Mouse (Mus musculus): ENCODE results near the gene Hcn1. TPM values are rescaled to one million over a fixed set of nuclear protein-coding genes. Genes with fewer than 3 reads are reported as not detected.
"Not testable (repeated sequence)": the region's sequence is repeated elsewhere in the genome, so short reads cannot be mapped to it uniquely, and the experiment has no call there.

Hcn1 gene
- polyA plus RNA-seq, 1 experiment from 2014 or later = 0.02 TPM

GRCm38 (mm10) chr13:117999767-118000488 is 397.8 kb downstream of the Hcn1 start:
- Histone ChIP-seq H3K4me1 (no peaks in the 10 kb centered on the region), H3K27ac (no peak overlapping the region), H3K4me2 (no peak overlapping the region), H3K9me3 (replicated peaks) (no peaks in the 10 kb centered on the region), H3K9ac (no peak overlapping the region), H3K27me3 (replicated peaks) (no peaks in the 10 kb centered on the region), H3K36me3 (no peaks in the 10 kb centered on the region), H3K4me3 (no peak overlapping the region)
- 65% methylated on average over 2 of the region's 2 CpGs for WGBS (ENCODE audit: insufficient replicate concordance)
- ATAC-seq = no peak

DNA sequence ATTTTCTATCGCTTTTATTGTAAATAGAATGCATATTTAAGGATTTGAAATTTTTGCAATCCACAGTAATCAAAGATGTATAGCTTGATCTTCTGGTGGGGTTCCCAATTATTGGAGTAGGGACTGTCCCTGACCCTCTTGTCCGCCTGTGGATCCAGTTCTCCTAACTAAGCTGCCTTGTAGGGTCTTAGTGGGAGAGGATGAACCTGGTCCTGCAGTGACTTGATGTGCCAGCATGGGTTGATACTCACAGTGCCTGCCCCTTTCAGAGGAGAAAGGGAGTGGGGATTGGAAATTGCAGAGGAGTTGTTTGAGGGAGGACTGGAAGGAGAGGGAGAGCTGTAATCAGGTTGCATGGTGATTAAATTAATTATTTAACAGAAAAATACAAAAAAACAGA is 398.4 kb downstream of the Hcn1 start:
- ATAC-seq = no peak
- no peaks in the 10 kb centered on the region for H3K4me1 ChIP-seq
- H3K36me3 ChIP-seq = no peaks in the 10 kb centered on the region
- no peak overlapping the region for H3K4me2 ChIP-seq
- no peak overlapping the region for H3K9ac ChIP-seq
- H3K27me3 ChIP-seq (replicated peaks) = no peaks in the 10 kb centered on the region
- 54% methylated on average over 2 of the region's 2 CpGs for WGBS (ENCODE audit: insufficient replicate concordance)
- no peaks in the 10 kb centered on the region for H3K9me3 ChIP-seq (replicated peaks)
- H3K4me3 ChIP-seq = no peak overlapping the region
- no peak overlapping the region for H3K27ac ChIP-seq

DNA sequence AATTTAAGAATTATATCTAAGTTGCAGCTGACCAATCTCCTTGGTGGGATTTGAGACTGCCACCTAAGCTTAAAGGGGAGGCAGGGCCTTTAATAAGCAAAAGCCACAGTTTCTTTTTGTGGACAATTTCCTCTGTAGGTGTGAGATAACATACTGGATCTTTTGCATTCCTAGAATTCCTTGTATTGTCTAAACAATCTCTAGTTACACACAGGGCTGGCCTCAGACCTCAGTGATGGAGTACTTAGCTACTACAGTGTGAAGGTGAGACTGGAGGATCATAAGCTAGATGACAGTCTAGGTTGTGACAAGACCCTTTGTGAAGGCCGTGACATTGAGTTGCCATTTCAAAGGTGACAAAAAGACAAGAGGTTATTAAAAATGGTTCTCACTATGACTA is 419.1 kb downstream of the Hcn1 start:
- no peak overlapping the region for H3K4me2 ChIP-seq
- H3K9me3 ChIP-seq (replicated peaks) = no peaks in the 10 kb centered on the region
- no peaks in the 10 kb centered on the region for H3K27me3 ChIP-seq (replicated peaks)
- H3K36me3 ChIP-seq = no peaks in the 10 kb centered on the region
- no peak overlapping the region for H3K27ac ChIP-seq
- H3K4me3 ChIP-seq = no peak overlapping the region
- 58% methylated on average over 1 of the region's 1 CpGs for WGBS (ENCODE audit: insufficient replicate concordance)
- no peaks in the 10 kb centered on the region for H3K4me1 ChIP-seq
- H3K9ac ChIP-seq = no peak overlapping the region
- no peak for ATAC-seq

DNA sequence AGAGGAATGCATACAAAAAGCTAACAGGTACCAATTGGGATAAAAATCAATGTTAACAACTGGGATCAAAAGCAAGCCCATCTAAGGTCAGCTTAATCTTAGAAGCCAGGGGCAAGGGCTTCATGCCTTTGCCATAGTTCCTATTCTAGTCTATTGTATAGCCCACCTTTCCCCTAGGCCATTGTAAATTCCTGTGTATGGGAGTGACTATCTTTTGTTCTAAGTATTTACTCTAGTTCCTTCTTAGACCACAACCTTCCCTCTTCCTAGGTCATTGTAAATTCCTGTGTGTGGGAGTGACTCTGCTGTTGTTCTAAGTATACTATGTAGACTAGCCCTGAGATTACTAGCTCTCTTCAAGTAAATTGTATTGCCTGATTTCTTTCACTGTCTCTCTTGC is 420.8 kb downstream of the Hcn1 start:
- not testable (repeated sequence) for H3K4me2 ChIP-seq; H3K36me3 ChIP-seq; H3K27me3 ChIP-seq (replicated peaks); H3K9me3 ChIP-seq (replicated peaks); H3K27ac ChIP-seq; H3K9ac ChIP-seq; ATAC-seq; H3K4me1 ChIP-seq; H3K4me3 ChIP-seq

DNA sequence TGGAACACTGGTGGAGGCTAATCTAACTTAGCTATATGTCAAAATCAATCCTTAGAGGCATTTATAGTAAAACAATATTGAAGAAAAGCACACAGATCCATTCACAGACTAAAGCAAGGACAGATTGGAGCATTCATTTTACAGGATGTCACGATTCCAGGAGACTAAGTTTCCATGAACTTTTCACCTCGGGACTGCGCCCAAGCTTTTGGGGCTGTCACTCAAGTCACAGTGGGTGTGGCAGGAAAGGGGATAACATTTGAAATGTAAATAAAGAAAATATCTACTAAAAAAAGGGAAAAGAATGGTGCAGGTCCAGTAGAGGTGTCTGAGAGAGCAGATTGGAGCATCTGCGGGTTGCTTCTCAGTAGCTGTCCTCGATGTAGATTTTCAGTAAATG is 421.3 kb downstream of the Hcn1 start:
- ATAC-seq = no peak
- Histone ChIP-seq H3K9me3 (replicated peaks) (no peaks in the 10 kb centered on the region), H3K27me3 (replicated peaks) (no peaks in the 10 kb centered on the region), H3K4me2 (no peak overlapping the region), H3K36me3 (no peaks in the 10 kb centered on the region), H3K27ac (no peak overlapping the region), H3K4me1 (no peaks in the 10 kb centered on the region), H3K4me3 (no peak overlapping the region), H3K9ac (no peak overlapping the region)
- 76% methylated on average over 5 of the region's 5 CpGs for WGBS (ENCODE audit: insufficient replicate concordance)

- 60% methylated on average over 2 of the region's 2 CpGs for WGBS (ENCODE audit: insufficient replicate concordance)
Measured at GRCm38 (mm10) chr13:118026510-118026909, 424.4 kb downstream of the Hcn1 start.

GRCm38 (mm10) chr13:118027868-118028267 is 425.7 kb downstream of the Hcn1 start:
- no peaks in the 10 kb centered on the region for H3K9me3 ChIP-seq (replicated peaks)
- ATAC-seq = no peak
- WGBS (ENCODE audit: insufficient replicate concordance) = 47% methylated on average over 3 of the region's 3 CpGs

More at GRCm38 (mm10) chr13:118026510-118026909, 424.4 kb downstream of the Hcn1 start:
- no peak overlapping the region for H3K4me3 ChIP-seq
- H3K27me3 ChIP-seq (replicated peaks) = no peaks in the 10 kb centered on the region
- H3K4me1 ChIP-seq = no peaks in the 10 kb centered on the region
- H3K9me3 ChIP-seq (replicated peaks) = no peaks in the 10 kb centered on the region
- no peak for ATAC-seq
- H3K27ac ChIP-seq = no peak overlapping the region
- H3K36me3 ChIP-seq = no peaks in the 10 kb centered on the region
- H3K9ac ChIP-seq = no peak overlapping the region
- H3K4me2 ChIP-seq = no peak overlapping the region

DNA sequence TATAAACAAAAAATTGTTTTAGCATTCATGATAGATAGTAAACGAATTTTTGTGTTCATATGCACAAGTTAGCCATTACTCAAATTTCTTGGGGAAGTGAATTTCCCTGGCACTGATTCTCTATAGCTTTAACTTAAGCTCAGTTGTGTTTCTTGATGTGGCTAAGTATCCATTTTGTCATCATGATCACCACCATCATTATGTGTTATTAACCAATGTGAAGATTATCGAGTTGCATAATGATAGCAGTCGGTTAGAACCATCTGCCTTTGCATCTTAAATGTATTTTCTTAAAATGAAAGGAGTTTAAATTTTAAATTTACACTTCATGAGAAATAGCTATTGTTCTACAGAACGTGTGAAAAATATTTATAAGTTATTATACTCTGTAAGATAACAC is 426.5 kb downstream of the Hcn1 start:
- Histone ChIP-seq H3K36me3 (no peaks in the 10 kb centered on the region), H3K9ac (no peak overlapping the region), H3K4me3 (no peak overlapping the region), H3K27me3 (replicated peaks) (no peaks in the 10 kb centered on the region), H3K27ac (no peak overlapping the region), H3K4me1 (no peaks in the 10 kb centered on the region), H3K4me2 (no peak overlapping the region), H3K9me3 (replicated peaks) (no peaks in the 10 kb centered on the region)
- ATAC-seq = no peak
- 55% methylated on average over 4 of the region's 4 CpGs for WGBS (ENCODE audit: insufficient replicate concordance)

More at GRCm38 (mm10) chr13:118027868-118028267, 425.7 kb downstream of the Hcn1 start:
- H3K4me2 ChIP-seq = no peak overlapping the region
- no peak overlapping the region for H3K4me3 ChIP-seq
- H3K36me3 ChIP-seq = no peaks in the 10 kb centered on the region
- no peak overlapping the region for H3K9ac ChIP-seq
- no peaks in the 10 kb centered on the region for H3K4me1 ChIP-seq
- H3K27me3 ChIP-seq (replicated peaks) = no peaks in the 10 kb centered on the region
- no peak overlapping the region for H3K27ac ChIP-seq

DNA sequence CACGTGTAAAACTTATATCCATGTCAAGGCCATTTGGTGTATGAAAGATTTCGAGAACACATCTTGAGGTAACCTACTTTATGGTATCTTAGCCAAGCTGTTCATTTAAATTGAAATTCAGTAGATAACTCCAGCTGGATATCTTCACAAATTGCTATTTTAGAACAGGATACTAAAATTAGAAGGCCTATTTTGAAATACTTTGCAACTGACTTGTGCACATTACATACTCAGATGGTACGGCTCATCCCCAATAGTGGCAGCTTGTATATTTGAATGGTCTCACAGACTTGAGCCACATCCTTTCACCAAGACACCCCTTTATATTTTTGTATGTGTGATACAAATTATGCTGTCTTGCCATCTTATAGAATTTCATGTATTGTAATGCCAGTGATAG is 427.5 kb downstream of the Hcn1 start:
- WGBS (ENCODE audit: insufficient replicate concordance) = 50% methylated on average over 3 of the region's 3 CpGs
- no peak for ATAC-seq
- H3K9me3 ChIP-seq (replicated peaks) = no peaks in the 10 kb centered on the region
- H3K9ac ChIP-seq = no peak overlapping the region
- H3K36me3 ChIP-seq = no peaks in the 10 kb centered on the region
- H3K27ac ChIP-seq = no peak overlapping the region
- H3K4me1 ChIP-seq = no peaks in the 10 kb centered on the region
- no peak overlapping the region for H3K4me3 ChIP-seq
- H3K27me3 ChIP-seq (replicated peaks) = no peaks in the 10 kb centered on the region
- no peak overlapping the region for H3K4me2 ChIP-seq

- Histone ChIP-seq H3K4me3 (no peak overlapping the region), H3K27me3 (replicated peaks) (no peaks in the 10 kb centered on the region), H3K9me3 (replicated peaks) (no peaks in the 10 kb centered on the region), H3K4me1 (no peaks in the 10 kb centered on the region), H3K36me3 (no peaks in the 10 kb centered on the region), H3K27ac (no peak overlapping the region), H3K9ac (no peak overlapping the region), H3K4me2 (no peak overlapping the region)
- 67% methylated on average over 5 of the region's 5 CpGs for WGBS (ENCODE audit: insufficient replicate concordance)
- no peak for ATAC-seq
Measured at GRCm38 (mm10) chr13:118035598-118035997, 433.5 kb downstream of the Hcn1 start.
